Mouse (Mus musculus) testis, adult 2 months (tissue): ENCODE data around the gene Srsf1.

Source experiments
- CTCF ChIP-seq: fragments of 200-500 bp; IDR thresholded peaks from 2 replicates; pipeline ENCODE4 v1.5.1; 2012; ENCODE audit warnings: low read depth, mild to moderate bottlenecking, inconsistent platforms, low read length, moderate library complexity; ENCODE audit not compliant: control insufficient read depth, insufficient read depth, insufficient replicate concordance
- POLR2A ChIP-seq: fragments of 200-500 bp; IDR thresholded peaks from 2 replicates; pipeline ENCODE4 v1.6.1; 2012; ENCODE audit warnings: low read depth, mild to moderate bottlenecking, inconsistent platforms, low read length, moderate library complexity; ENCODE audit not compliant: control insufficient read depth

DNA sequence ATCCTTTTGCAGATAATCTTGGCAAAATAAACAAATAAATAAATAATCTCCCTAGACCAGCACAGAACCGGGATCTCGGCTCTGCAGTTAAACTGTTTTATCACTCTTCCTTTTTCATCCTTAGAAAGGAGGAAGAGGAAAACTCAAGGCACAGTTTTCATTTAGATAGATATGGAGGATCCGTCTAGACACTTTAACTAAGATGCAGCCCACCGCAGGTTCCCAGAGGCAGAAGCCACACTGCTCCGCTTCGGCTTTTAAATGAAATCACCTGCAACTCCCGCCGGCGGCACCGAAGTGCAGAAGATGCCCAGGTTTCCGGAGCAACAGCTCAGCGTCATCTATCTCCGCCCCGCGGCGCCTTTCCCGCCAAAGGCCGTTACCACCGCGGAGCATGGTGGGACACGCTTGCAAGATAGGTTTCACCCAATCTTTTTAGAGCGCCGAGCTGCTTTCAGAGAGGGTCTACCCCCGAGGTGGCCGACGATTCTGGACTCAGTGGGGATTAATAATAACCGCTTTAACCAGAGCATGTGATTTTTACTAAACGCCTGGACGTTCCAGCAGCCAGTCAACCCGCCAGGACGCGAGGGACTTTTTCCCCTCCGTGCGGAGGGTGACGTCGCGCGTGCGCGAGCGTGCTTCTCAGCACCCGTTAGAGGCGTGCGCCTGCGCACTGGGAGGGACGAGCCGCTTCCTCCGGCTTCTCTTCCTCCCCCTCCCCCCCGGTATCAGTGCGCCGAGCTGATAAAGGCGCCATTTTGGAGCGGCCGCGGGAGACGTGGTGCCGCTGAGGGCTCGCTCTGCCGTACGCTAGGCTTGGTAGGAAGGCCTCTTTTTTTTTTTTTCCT lies at the start of gene Srsf1:
- no peak for TF ChIP-seq CTCF
- TF ChIP-seq POLR2A, result peak; percentile 93
